Mouse (Mus musculus): ENCODE data around the gene Prelid1.
A peak's percentile ranks its signal among the peaks of the same experiment; 100 is the strongest.

GRCm38 (mm10) chr13:55325596-55325995 is 5.3 kb downstream of the Prelid1 start:
- TF ChIP-seq MAX (IDR thresholded peaks at IDR 0.05; ENCODE audit: low read length), result no peak
- no peak for TF ChIP-seq ZMIZ1 (IDR thresholded peaks at IDR 0.05; ENCODE audit: low read depth, low read length)
- TF ChIP-seq CTCF (IDR thresholded peaks at IDR 0.05 in 2 of 3, conservative IDR thresholded peaks at IDR 0.05 in 1 of 3; ENCODE audit: control insufficient read depth in 1 of 3, insufficient read depth in 1 of 3, low read depth in 2 of 3, low read length in 3 of 3, poor library complexity in 1 of 3, severe bottlenecking in 1 of 3), result no peak
- TF ChIP-seq POLR2A (IDR thresholded peaks at IDR 0.05; ENCODE audit: control insufficient read depth in 1 of 2, insufficient read depth in 1 of 2, low read depth in 1 of 2, low read length in 2 of 2, poor library complexity in 1 of 2), result no peak
- TF ChIP-seq GATA1 (IDR thresholded peaks at IDR 0.05; ENCODE audit: low read depth, low read length), result no peak
- no peak for TF ChIP-seq MYB (IDR thresholded peaks at IDR 0.05; ENCODE audit: low read depth, low read length)
- TF ChIP-seq USF1 (IDR thresholded peaks at IDR 0.05; ENCODE audit: low read depth, low read length), result no peak
- no peak for TF ChIP-seq TAL1 (IDR thresholded peaks at IDR 0.05; ENCODE audit: low read length)
- 0 out of 2 replicates have a peak, but pooled peaks have one; percentile 11 for TF ChIP-seq POLR2AphosphoS2 (IDR thresholded peaks at IDR 0.05; ENCODE audit: low read length)

Data from MEL (cell line).